8 mouse cellular contexts compared by ENCODE assay signal in the genomic region with DNA sequence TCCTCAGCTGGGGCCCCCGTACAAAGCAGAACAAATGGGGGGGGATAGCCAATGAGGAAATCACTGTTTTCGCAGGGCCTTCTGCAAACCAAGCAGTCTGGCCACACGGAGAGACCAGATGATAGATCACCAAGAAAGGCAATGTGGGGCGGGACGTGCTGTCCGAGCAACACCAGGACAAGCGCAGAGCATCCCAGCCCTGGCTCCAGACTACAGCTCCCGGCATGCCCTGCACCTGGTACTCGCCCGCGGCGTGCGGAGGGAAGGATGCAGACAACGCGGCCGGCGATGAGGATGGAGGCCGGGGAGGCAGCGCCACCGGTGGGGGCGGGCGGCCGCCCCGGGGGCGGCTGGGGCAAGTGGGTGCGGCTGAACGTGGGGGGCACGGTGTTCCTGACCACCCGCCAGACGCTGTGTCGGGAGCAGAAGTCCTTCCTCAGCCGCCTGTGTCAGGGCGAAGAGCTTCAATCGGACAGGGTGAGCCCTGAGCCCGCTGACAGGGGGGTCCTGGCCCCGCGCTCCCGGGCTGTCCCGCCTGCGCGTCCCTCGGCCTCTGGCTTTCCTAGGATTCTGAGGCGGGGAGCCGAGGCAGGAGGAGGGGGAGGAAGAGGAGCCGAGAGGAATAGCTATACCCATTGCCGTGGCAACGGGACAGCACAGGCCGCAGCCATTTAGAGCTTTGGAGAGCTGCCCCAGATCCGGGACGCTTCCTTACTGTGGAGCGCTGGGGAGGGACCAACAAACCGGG. TPM values are rescaled to one million over a fixed set of nuclear protein-coding genes. Genes with fewer than 3 reads are reported as not detected.
DNase-seq lines count a peak whose midpoint lies in the region; ATAC-seq lines count a peak whose summit lies in the region.

A gene (plus strand): TSS at position 174 of the 748 bp plus-strand sequence.

- peaks cover 33% of the 10 kb centered on the region for H3K4me1 ChIP-seq in hindbrain, embryonic 15.5 days (replicated peaks)

- peak within 1 kb of the TSS; percentile 71 for H3K4me2 ChIP-seq in hindbrain, embryonic 15.5 days

- DNase-seq in adrenal gland, adult (ENCODE audit: inconsistent age in 2 of 2, low spot score in 1 of 2) = peak; percentile 87 to 94
- peak; percentile 89 to 93 for DNase-seq in cerebellum, postnatal 25 days
- peak; percentile 77 for DNase-seq in gastrocnemius, postnatal 10 days
- peak; percentile 75 for DNase-seq in left cerebral cortex, adult 11 months (ENCODE audit: low spot score)
- DNase-seq in lung, postnatal 14 days = peak; percentile 70
- peak; percentile 82 for DNase-seq in retina, postnatal 1 day
- DNase-seq in spleen, postnatal 4 days (ENCODE audit: low spot score in 2 of 2) = no peak

- no peaks in the 10 kb centered on the region for H3K9me3 ChIP-seq in hindbrain, embryonic 15.5 days

- H3K9ac ChIP-seq in hindbrain, embryonic 15.5 days = peak within 1 kb of the TSS; percentile 79

- WGBS in hindbrain, embryonic 15.5 days = under 1% methylated on average over 51 of the region's 52 CpGs

- peak within 1 kb of the TSS; percentile 69 for H3K4me3 ChIP-seq in hindbrain, embryonic 15.5 days

- peak within 1 kb of the TSS; percentile 76 for H3K27ac ChIP-seq in hindbrain, embryonic 15.5 days (replicated peaks)

- ATAC-seq in hindbrain, embryonic 15.5 days (ENCODE audit: low FRiP score, low read depth) = peak; percentile 92

- peaks cover 9% of the 10 kb centered on the region; the same call in 1 of the 2 replicates for H3K36me3 ChIP-seq in hindbrain, embryonic 15.5 days

- no peaks in the 10 kb centered on the region for H3K27me3 ChIP-seq in hindbrain, embryonic 15.5 days

RNA-seq across cellular contexts. Expression of the gene that starts here (rescaled TPM):
- total RNA-seq in gastrocnemius, postnatal 10 days (2021) = 10 to 100 TPM; 48.7 to 62.2 TPM
- 145 and 156 TPM in 2 replicates for polyA plus RNA-seq in hindbrain, embryonic 15.5 days (2015; fragmentation: Nextera tagmentation; extraction: Ambion mirVana)

Comparison
In these comparisons a context has a peak if more than half of its experiments do, and no peak if none do; other contexts are left out.
1. DNase-seq: peak in adrenal gland, adult (2 of 2), cerebellum, postnatal 25 days (2 of 2), gastrocnemius, postnatal 10 days (single experiment), left cerebral cortex, adult 11 months (single experiment), lung, postnatal 14 days (single experiment) and retina, postnatal 1 day (single experiment); none in spleen, postnatal 4 days (0 of 2).